Mouse (Mus musculus) spleen, postnatal 4 days (tissue): ENCODE measurements around the gene Ergic2.
"Not testable (repeated sequence)": the region's sequence is repeated elsewhere in the genome, so short reads cannot be mapped to it uniquely, and the experiment has no call there.

ENCODE experiments used
- DNase-seq, 2 experiments: peaks; one replicate each; pipeline ENCODE4 v3.0.0; 2022; ENCODE audit warnings: low spot score in 2 of 2

Gene Ergic2

GRCm38 (mm10) chr6:148211391-148211876, 740 bp downstream of the Ergic2 start:
- DNase-seq, result no peak

GRCm38 (mm10) chr6:148207522-148207921, 4.7 kb downstream of the Ergic2 start:
- DNase-seq, result no peak

GRCm38 (mm10) chr6:148205134-148205533, 7.0 kb downstream of the Ergic2 start:
- DNase-seq, result no peak

- DNase-seq, result no peak
Observed at GRCm38 (mm10) chr6:148199729-148200128, 12.4 kb downstream of the Ergic2 start.

- DNase-seq, result no peak
Observed at GRCm38 (mm10) chr6:148199177-148199576, 13.0 kb downstream of the Ergic2 start.

- DNase-seq, result no peak
Observed at GRCm38 (mm10) chr6:148193972-148194701, 18.0 kb downstream of the Ergic2 start.

GRCm38 (mm10) chr6:148185694-148186093, 26.5 kb downstream of the Ergic2 start:
- DNase-seq, result no peak

GRCm38 (mm10) chr6:148172904-148173303, 39.3 kb downstream of the Ergic2 start:
- DNase-seq, result no peak

- not testable (repeated sequence) for DNase-seq
Observed at GRCm38 (mm10) chr6:148152305-148152704, 59.9 kb downstream of the Ergic2 start.

GRCm38 (mm10) chr6:148142421-148142820, 69.8 kb downstream of the Ergic2 start:
- no peak for DNase-seq

- no peak for DNase-seq
Observed at GRCm38 (mm10) chr6:148141874-148142273, 70.3 kb downstream of the Ergic2 start.

GRCm38 (mm10) chr6:148139288-148139995, 72.7 kb downstream of the Ergic2 start:
- DNase-seq, result no peak

- peak; percentile 56 to 78 for DNase-seq
Observed at GRCm38 (mm10) chr6:148135769-148136382, 76.3 kb downstream of the Ergic2 start.

- no peak for DNase-seq
Observed at GRCm38 (mm10) chr6:148133536-148133935, 78.6 kb downstream of the Ergic2 start.

GRCm38 (mm10) chr6:148132314-148132713, 79.9 kb downstream of the Ergic2 start:
- DNase-seq, result no peak
